Mouse (Mus musculus): ENCODE results near the gene Dennd1c.

GRCm38 (mm10) chr17:57081234-57081842 is 3.0 kb upstream of the Dennd1c start:
- TF ChIP-seq GABPA (IDR thresholded peaks at IDR 0.05; ENCODE audit: low read depth, low read length) (no peak), CHD2 (IDR thresholded peaks at IDR 0.05; ENCODE audit: low read length) (no peak)

Measured in MEL (cell line).